Mouse (Mus musculus) adrenal gland, adult 2 months (tissue): ENCODE data around the gene Gfer. TPM values are rescaled to one million over a fixed set of nuclear protein-coding genes. Genes with fewer than 3 reads are reported as not detected.
"Not testable (repeated sequence)": the region's sequence is repeated elsewhere in the genome, so short reads cannot be mapped to it uniquely, and the experiment has no call there.

ENCODE experiments used
- DNase-seq: peaks from one replicate; pipeline ENCODE4 v3.0.0; 2021
- polyA plus RNA-seq: library from polyadenylated mRNA; depleted of rRNA; stranded (reverse); fragments of >200 nt; gene quantifications from 2 replicates; pipeline ENCODE4 v1.2.3, GENCODE M21; 2012
- total RNA-seq, 2 experiments: library from RNA; stranded (reverse); gene quantifications; 2 replicates each; pipeline ENCODE4 v1.2.3; 2021

The Gfer gene
- total and polyA plus RNA-seq, 3 experiments = 37.7 to 41.6 (median 40.7) TPM

DNA sequence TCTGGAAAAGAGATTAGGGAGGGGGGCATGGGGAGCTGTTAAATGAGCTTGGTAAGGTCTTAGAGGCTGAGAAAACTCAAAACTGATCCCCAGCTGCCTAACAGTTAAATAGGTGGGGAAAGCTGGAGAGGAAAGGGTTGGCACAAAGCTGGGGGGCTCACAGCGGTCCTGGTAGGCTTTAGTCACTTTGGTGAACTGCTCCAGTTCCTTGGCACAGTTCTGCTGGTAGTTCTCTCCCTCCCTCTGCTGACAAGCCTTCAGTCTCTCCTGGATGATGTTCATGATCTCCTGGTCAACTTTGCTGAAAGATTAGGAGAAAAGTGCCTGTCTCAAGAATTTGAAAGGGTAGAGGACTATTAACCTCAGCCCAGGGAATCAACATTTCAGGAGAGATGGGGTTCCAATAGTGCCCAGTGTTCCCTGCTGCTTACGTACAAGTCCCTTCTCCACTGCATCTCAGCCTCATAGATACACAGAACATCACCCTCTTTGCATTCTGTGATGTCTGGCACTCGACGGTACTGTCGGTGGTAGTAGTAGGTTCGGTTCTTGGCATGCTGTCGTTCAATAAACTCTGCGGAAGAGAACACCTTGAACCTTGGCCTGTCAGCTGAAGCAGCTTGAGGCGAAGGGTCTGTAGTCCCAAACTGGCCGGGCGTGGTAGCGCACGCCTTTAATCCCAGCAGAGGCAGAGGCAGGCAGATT lies 26.4 kb upstream of the Gfer start:
- no peak for DNase-seq

DNA sequence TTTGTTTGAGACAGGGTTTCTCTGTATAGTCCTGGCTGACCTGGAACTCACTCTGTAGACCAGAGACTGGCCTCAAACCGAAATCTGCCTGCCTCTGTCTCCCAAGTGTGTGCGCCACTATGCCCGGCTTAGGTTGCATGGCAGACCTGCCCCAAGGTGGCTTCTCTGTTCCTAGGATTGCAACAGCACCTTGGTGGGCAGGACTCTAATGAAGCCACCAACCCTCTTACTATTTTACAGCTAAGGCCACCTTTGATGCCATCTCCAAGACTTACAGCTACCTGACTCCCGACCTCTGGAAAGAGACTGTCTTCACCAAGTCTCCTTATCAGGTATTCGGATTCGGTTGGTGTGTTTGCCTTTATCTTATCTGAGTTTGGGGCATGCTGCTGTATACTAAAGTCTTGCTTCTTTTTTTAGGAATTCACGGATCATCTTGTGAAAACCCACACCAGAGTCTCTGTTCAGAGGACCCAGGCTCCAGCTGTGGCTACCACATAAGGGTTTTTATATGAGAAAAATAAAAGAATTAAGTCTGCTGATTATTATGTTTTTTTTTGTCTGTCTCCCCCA lies 25.5 kb upstream of the Gfer start:
- not testable (repeated sequence) for DNase-seq

DNA sequence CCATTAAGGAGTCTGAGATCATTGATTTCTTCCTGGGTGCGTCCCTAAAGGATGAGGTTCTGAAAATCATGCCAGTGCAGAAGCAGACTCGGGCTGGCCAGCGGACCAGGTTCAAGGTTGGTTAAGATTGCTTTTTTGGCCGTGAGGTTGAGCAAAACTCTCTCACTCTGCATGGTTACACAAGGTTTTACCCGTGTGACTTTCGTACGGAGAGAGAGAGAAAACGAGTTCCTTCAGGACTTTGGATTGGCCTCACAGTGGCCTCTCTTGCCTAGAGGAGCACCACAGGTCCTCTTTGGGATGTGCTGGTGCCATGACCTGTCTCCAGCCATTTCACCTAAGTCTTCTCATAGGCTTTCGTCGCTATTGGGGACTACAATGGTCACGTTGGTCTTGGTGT lies 24.7 kb upstream of the Gfer start:
- not testable (repeated sequence) for DNase-seq

DNA sequence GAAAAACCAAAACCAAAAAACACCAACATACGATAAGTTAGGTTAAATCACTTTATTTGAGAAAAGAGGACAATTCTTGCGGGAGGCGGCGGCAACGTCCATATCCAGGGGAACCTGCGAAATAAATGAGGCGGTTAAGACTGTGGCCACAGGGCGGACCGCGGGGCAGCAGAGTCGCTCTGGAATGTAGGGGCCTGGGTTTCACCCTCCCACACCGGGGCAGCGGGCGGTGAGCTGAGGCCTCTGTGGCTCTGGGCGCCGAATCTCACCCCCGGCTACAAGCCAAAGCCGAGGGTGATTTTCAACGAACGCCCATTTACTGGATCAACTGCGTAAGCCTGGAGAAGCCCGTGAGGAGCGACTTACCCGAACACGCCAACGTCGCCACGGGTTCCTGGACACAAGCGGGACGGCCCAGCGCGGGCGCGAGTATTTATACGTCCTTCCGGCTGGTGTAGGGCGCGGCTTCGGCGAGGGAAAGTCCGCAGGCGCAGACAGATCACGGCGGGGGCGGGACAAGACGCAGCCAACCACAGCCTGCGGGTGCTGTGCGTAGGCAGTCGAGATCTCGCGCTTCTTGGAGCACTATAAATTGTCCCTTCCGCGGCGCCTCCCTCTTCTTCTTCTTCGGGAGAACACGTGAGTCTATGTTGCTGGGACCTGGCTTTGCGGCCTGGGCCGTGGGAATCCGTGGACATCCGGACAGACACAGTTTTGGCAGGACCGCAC lies 23.7 kb upstream of the Gfer start:
- DNase-seq = peak; percentile 98

DNA sequence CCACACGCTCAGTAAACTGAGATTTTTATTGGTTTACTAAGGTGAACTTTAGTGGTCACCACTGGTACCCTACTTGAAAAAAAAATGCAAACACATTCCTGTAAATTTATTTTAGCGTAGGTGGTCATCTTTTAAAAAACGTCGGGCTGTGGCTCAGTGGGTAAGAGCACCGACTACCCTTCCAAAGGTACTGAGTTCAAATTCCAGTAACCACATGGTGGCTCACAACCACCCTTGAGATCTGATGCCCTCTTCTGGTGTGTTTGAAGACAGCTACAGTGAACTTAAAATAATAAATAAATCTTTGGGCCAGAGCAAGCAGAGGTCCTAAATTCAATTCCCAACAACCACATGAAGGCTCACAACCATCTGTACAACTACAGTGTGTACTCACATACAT lies 23.0 kb upstream of the Gfer start:
- not testable (repeated sequence) for DNase-seq

DNA sequence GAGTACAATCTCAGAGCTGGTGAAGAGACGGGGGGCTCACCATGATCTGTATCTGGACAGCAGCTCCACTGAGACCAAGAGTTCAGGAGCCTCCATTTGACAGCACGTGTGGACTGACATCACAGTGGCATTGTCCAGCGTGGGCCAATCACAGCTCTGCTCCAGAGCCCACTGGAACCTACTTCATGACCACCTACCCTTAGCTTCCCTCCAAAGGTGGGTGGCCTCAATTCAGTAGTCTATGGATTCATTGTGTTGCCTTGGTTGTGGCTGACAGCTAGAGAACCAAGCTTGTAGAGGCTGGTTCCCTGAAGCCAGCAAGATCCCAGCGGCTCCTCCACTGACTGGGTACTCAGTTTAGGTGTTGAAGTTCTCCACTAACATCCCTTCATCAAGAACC lies 22.0 kb upstream of the Gfer start, which contains the start of the genes Rnf151 and Rps2:
TSS of gene Rnf151 (minus strand) at position 121 of the 400 bp plus-strand sequence.
TSS of gene Rps2 (plus strand) at position 174 of the 400 bp plus-strand sequence.
- DNase-seq = no peak

DNA sequence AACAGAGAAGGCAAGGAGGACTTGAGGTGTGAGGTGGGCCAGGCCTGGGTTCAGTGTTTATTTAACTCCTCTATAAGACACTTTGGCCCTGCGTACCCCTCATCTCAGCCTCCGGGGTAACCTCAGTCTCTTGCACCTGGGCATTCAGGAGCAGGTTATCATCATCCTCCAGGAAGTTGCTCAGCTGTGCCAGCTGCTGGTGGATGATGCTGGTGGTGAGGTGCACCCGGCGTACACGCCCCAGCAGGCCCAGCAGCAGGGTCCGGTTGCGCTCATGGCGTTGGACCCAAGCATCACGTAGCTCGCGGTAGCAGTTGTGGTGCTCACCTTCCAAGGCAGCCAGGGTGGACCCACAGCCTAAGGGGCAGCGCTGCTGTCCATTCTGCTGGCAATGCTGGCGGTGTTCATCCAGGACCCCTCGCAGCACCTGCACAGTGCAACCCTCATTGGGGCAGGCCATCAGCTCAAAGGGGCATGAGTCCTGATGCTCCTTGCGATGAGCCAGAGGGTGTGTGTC lies 20.3 kb upstream of the Gfer start:
- no peak for DNase-seq

DNA sequence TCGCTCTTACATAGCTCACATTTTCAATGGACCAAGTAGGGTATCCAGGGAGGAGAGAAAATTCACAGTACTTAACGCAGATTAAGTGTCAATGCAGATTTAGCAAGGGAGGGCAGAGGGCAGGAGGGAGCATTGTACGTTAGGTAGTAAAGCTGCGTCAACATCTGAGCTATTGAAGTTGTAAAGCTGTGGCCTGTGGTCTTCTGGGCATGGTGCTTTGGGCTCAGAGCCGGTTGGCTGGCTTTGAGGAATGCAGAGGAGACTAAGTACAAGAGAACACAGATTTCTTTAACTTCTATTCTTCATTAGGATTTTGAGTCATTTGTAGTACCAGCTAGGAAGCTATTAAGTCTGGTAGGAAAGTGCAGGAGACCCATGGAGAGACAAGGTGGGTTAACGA lies 19.6 kb upstream of the Gfer start:
- no peak for DNase-seq

DNA sequence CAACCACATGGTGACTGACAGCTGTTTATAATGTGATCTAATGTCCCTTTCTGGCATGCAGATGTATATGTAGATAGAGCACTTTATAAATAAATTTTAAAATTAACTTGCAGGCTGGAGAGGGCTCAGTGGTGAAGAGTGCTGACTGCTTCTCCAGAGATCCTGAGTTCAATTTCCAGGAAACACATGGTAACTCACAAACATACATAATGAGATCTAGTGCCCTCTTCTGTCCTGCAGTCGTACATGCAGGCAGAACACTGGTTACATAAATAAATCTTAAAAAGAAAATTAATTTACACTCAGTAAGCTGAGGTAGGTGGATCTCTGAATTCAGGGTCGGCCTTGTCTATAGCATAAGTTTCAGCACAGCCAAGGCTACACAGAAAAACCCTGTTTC lies 12.7 kb upstream of the Gfer start:
- DNase-seq = no peak

DNA sequence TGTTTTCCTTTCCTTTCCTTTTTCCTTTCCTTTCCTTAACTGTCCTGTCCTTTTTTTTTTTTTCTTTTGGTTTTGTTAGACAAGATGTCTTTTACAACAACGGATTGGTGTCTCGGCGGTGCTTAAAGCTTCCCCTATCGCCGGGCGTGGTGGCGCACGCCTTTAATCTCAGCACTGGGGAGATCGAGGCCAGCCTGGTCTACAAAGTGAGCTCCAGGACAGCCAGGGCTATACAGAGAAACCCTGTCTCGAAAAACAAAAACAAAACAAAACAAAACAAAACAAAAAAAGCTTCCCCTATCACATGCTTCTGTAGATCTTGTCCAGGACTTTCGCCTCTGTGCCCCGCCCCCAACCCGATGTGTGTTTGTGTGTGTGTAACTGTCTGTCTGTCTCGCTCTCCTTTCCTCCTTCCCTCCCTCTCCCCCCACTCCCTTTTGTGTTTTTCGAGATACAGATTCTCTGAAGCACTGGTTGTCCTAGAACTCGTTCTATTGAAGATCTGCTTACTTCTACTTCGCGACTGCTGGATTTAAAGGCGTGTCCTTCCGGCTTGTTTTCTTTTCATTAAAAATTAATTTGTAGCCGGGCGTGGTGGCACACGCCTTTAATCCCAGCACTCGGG lies 12.0 kb upstream of the Gfer start:
- DNase-seq = no peak

DNA sequence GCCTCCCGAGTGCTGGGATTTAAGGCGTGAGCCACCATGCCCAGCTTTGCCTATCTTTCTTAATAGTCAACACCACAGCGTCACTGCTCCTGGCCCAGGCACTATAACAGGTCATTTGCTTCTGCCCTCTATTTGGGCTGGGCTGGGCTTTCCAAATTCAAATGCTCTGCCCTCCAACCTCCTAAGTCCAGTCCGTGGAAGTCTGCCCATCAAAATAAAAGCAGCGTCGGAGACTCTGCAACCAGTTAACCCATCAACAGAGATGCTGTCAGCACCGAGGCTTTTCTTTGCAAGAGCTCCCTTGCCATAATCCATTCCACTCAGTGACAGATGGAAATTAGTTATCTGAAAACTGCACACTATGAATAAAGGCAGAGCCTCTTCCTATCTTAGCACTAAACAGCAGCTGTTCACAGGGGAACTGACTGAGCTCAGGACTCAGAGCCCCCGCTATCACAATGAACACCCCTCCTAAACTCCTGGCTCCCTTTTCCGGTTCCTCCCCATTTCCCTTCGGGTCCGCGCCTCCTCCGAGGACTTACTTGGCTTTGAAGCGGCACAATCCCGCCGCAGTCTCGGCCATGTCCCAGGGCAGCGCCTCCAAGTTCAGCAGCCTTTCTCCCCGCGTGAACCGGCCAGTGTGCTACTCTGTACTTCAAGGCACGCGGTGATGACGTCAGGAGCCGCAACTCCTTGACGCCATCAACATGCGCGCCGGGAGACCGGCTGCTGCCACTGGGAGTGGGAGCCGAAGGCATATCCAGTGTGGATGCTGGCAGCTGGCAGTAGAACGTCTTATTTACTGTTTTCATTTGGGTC lies 11.2 kb upstream of the Gfer start, which contains the start of gene Tbl3:
TSS of gene Tbl3 (minus strand) at position 679 of the 819 bp plus-strand sequence.
- peak; percentile 95 for DNase-seq

DNA sequence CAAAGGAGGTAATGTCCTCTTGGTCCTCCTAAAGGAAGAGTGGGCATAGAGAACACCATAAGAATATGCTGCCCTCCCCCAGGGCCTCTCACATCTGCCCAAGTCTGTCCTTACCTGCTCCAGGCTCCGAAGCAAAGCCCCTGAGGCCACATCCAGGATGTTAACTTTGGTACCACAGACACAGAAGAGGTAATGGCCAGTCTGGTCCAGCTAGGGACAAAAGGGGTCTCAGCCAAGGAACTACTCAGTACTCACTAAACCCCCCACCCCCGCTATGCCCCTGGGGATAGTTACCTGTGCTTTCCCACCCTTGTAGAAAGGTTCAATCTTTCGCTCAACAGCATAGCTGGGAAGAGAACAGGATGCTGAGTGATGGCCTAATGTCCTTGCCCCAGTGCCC lies 9.9 kb upstream of the Gfer start:
- no peak for DNase-seq

DNA sequence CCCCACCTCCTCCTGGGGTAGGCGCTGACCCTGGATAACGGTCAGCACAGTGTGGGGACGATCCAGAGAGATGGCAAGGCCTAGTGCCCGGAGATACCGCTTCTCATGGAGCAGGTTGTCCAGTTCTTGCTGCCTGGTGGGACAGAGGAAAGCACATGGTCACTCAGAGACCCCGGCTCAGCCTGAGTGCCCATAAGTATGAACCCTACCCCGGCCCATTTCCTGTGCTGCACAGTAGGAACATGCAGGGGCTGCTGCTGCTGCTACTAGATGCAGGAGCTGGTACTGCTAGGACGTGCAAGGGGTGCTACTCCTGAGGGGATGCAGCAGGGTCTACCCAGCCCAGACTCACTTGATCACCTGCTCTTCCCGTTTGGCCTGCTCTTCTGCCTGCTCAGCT lies 5.3 kb upstream of the Gfer start:
- no peak for DNase-seq

DNA sequence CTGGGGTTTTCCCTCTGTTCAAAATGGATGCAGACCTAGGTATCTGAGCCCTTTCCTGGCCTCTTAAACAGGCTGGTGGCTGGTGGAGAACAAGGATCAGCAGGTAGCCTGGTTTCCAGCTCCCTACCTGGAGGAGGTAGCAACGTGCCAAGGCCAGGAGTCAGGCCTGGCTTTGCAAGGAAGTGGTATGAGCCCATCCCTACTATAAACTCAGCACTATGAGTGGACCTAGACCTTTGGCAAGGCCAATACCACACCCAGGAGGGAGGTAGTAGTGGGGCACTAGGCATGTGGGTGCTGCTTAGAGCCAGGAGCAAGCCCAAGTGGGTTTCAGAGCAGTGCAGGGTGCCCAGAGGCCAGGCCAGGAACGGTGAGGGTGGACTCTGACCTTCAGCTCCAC lies 3.5 kb upstream of the Gfer start:
- no peak for DNase-seq

DNA sequence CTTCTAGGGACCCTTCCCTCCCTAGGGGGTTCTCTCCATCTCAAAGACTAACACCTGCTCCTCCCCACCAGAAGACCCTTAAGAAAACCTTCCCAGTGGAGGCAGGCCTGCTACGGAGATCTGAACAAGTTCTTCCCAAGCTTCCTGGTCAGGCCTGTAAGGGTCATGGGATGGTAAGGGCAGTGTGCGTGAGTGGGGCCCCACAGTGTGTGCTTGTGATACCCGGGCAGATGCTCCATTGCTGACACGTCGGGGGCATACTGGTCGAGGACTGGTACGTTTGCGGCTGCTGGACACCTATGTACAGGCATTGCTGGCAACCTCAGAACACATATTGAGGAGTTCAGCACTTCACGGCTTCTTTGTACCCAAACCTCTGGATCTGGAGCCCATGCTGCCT lies 2.8 kb upstream of the Gfer start:
- DNase-seq = no peak

DNA sequence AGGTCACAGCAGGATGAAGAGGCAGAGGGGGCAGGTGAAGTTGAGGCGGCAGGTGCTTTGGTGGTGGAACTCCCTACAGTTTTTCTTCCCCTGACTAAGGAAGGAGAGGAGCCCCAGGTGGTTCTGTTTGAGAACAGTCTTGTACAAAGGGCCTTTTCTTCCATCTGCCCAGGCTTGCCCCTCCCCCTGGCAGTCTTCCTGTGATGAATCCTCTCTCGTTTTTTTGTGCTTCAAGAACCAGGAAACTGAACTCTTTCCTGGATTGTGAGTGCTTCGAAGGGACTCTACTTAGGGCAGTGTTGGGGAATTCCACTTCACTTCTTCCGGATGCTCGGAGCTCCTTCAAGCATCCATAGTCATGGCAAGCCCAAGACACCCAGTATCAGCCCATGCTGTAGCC lies 2.0 kb upstream of the Gfer start:
- no peak for DNase-seq

DNA sequence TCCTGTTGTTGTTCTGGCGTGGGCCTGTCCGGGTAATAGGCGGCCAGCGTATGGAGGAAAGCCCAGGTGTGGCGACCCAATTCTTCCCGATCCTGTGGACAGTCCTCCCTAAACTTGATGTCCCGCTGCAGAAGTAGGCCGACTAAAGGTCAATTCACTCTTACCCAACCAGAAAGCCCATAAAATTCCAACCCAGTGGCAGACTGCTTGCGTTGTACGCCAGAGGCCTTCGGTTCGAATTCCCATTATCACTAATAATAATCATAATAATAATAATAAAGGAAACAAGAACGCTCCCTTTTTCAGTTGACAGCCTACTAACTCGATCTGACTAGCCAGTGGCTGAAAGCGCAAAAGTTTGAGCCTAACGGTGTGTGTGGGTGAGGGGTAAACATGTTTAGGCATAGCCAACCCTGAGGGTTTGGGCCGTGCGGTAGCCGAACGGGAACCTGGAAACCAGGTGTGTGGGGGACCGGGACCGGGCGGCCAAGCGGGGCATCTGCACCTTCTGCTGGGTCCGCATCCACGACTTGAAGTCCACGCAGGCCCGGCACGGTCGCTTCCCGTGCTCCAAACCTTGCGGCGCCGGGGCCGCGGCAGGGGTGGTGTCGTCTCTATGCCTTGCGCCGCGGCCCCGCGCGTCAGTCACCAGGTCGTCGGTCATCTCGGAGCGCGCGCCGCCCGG lies 488 bp downstream of the Gfer start:
- no peak for DNase-seq

DNA sequence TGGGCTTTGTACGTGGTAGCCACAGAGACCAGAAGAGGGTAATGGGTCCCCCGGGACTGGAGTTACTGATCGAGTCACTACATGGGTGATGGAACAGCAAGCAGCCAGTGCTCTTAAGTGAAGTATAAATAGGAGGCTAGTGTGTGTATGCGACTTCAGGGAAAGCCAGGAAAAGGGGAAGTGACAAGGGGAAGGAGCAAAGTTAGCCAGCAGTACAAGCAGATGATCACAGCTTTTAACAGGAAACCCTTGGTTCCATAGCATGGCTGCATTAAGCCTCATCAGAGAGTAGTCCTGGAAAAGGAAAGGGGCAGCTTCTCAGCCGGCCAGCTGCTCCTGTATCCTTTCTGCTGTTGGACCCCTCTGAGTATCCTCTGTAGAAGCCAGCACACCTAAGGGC lies 3.6 kb downstream of the Gfer start:
- no peak for DNase-seq

DNA sequence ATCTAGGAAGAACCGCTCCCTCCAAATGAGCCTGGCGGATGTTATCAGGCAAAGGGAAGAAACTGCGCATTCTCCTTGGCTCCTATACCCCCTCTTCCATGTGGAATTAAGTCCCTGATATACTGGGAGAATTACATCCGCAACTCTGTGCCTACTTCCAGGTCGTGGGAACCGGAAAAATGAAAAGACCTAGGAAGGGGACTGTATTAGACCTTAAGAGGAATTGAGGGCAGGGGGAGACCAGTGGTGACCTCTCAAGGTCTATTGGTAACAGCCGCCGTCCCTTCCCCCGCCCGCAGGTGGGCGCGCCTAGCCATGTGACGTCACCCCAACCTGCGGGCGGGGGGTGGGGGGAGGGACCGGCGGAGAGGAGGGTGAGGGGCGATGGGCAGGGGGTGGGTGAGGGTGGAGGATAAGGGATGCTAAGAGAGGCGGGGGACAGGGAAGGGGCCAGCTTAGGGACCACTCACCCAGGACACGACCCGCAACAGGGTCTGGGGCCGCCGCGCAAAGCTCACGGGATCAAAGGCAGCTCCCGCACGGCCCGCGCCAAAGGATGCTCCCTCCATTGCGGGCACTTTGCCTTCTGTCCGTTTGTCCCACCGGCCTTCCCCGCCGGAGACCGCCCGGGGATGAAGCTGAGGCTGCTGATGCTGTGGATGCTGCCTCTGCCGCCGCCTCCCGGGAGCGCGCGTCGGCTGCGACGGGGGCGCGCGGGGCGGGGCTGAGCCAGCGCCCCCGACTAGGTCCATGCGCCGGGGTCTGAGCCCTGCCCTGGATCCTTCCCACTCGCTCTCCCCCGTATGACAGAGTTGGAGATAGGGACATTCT lies 6.5 kb downstream of the Gfer start, which contains the start of gene Syngr3:
TSS of gene Syngr3 (minus strand) at position 705 of the 831 bp plus-strand sequence.
- no peak for DNase-seq

DNA sequence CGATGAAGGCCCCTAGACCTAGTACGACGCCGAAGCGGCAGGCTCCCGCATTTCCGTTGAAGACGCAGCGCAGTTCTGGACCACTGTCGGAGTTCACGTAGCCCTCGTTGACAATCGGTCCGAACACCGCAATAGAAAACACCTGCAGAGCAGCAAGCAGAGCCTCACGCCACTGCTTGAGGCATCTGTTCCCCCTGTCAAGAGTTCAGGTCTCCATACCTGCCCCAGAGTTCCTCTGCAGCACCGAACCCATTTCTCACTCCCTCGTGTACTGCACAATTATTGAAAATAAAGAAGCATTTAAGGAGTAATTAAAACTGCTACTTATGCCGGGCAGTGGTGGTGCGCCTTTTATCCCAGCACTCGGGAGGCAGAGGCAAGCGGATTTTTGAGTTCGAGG lies 8.4 kb downstream of the Gfer start:
- no peak for DNase-seq
